In genomic region chr2:39064687-39065399, GRCm38 (mm10) we compare ENCODE assay signal across 7 mouse cellular contexts. TPM values are rescaled to one million over a fixed set of nuclear protein-coding genes. Genes with fewer than 3 reads are reported as not detected.
DNase-seq lines count a peak whose midpoint lies in the region; ATAC-seq lines count a peak whose summit lies in the region.

No protein-coding gene starts in this region.

- ATAC-seq in lung, embryonic 16.5 days (ENCODE audit: low read depth) = peak; percentile 81
- peak; percentile 92 for ATAC-seq in hindbrain, embryonic 16.5 days
- ATAC-seq in midbrain, embryonic 13.5 days = peak; percentile 48

- no peaks in the 10 kb centered on the region for H3K9me3 ChIP-seq in lung, embryonic 16.5 days (ENCODE audit: control insufficient read depth, low read length)
- H3K9me3 ChIP-seq in hindbrain, embryonic 16.5 days (ENCODE audit: control insufficient read depth, low read length) = no peaks in the 10 kb centered on the region
- no peaks in the 10 kb centered on the region for H3K9me3 ChIP-seq in midbrain, embryonic 13.5 days

- peaks cover 6% of the 10 kb centered on the region for H3K4me1 ChIP-seq in lung, embryonic 16.5 days (replicated peaks; ENCODE audit: control insufficient read depth, insufficient read depth, low read length)
- H3K4me1 ChIP-seq in hindbrain, embryonic 16.5 days (ENCODE audit: control insufficient read depth, insufficient read depth, low read depth, low read length) = peaks cover 7% of the 10 kb centered on the region
- H3K4me1 ChIP-seq in midbrain, embryonic 13.5 days (replicated peaks) = peaks cover 14% of the 10 kb centered on the region

- H3K4me2 ChIP-seq in lung, embryonic 16.5 days (ENCODE audit: low read depth, low read length) = peak overlapping the region; percentile 89
- H3K4me2 ChIP-seq in hindbrain, embryonic 16.5 days (ENCODE audit: low read length) = peak overlapping the region; percentile 79
- peak overlapping the region; percentile 87 for H3K4me2 ChIP-seq in midbrain, embryonic 13.5 days (replicated peaks)

- H3K9ac ChIP-seq in lung, embryonic 16.5 days (ENCODE audit: low read length) = peak overlapping the region; percentile 99
- H3K9ac ChIP-seq in hindbrain, embryonic 16.5 days (ENCODE audit: low read depth, low read length) = peak overlapping the region; percentile 89
- H3K9ac ChIP-seq in midbrain, embryonic 13.5 days (replicated peaks) = peak overlapping the region; percentile 96

- peaks cover 5% of the 10 kb centered on the region; the same call in 1 of the 2 replicates for H3K36me3 ChIP-seq in lung, embryonic 16.5 days (ENCODE audit: control insufficient read depth, insufficient read depth, low read length)
- peaks cover 6% of the 10 kb centered on the region for H3K36me3 ChIP-seq in hindbrain, embryonic 16.5 days (ENCODE audit: control insufficient read depth, insufficient read depth, low read length)
- peaks cover 22% of the 10 kb centered on the region for H3K36me3 ChIP-seq in midbrain, embryonic 13.5 days

- no peak for DNase-seq in lung, postnatal 10 days
- peak; percentile 35 for DNase-seq in embryo, embryonic 10.5 days (ENCODE audit: low spot score)
- no peak for DNase-seq in MN1 (ENCODE audit: low spot score)
- DNase-seq in adrenal gland, postnatal 25 days = no peak

- H3K27ac ChIP-seq in lung, embryonic 16.5 days (ENCODE audit: low read length) = peak overlapping the region; percentile 94
- peak overlapping the region; percentile 80 for H3K27ac ChIP-seq in hindbrain, embryonic 16.5 days (ENCODE audit: low read depth, low read length)
- peak overlapping the region; percentile 87 for H3K27ac ChIP-seq in midbrain, embryonic 13.5 days

- WGBS in lung, embryonic 16.5 days = 3% methylated on average over 21 of the region's 25 CpGs
- WGBS in hindbrain, embryonic 16.5 days = 5% methylated on average over 22 of the region's 25 CpGs
- 6% methylated on average over 25 of the region's 25 CpGs for WGBS in midbrain, embryonic 13.5 days

- no peaks in the 10 kb centered on the region for H3K27me3 ChIP-seq in lung, embryonic 16.5 days (ENCODE audit: control insufficient read depth, insufficient read depth, low read depth, low read length)
- no peaks in the 10 kb centered on the region for H3K27me3 ChIP-seq in hindbrain, embryonic 16.5 days (replicated peaks; ENCODE audit: control insufficient read depth, insufficient read depth, low read length)
- no peaks in the 10 kb centered on the region for H3K27me3 ChIP-seq in midbrain, embryonic 13.5 days

- peak overlapping the region; percentile 95 for H3K4me3 ChIP-seq in lung, embryonic 16.5 days (ENCODE audit: low read length)
- H3K4me3 ChIP-seq in hindbrain, embryonic 16.5 days (ENCODE audit: low read length) = peak overlapping the region; percentile 83
- peak overlapping the region; percentile 98 for H3K4me3 ChIP-seq in midbrain, embryonic 13.5 days (replicated peaks)

RNA-seq across cellular contexts. Expression of gene Golga1, which starts 0.5 kb away (rescaled TPM):
- polyA plus RNA-seq in lung, embryonic 16.5 days (2015; fragmentation: Nextera tagmentation; extraction: Ambion mirVana) = 26.1 and 27.1 TPM in 2 replicates
- 27.1 and 30.2 TPM in 2 replicates for polyA plus RNA-seq in hindbrain, embryonic 16.5 days (2015; fragmentation: Nextera tagmentation; extraction: Ambion mirVana)
- 36.1 and 38.5 TPM in 2 replicates for polyA plus RNA-seq in midbrain, embryonic 13.5 days (2015; fragmentation: Nextera tagmentation; extraction: Ambion mirVana)
- total RNA-seq in adrenal gland, postnatal 25 days (2021) = 32.8 and 38.5 TPM in 2 replicates

RNA-seq across cellular contexts. Expression of gene Rpl35, which starts 59.4 kb away (rescaled TPM):
- 827 and 930 TPM in 2 replicates for polyA plus RNA-seq in lung, embryonic 16.5 days (2015; fragmentation: Nextera tagmentation; extraction: Ambion mirVana)
- 497 and 554 TPM in 2 replicates for polyA plus RNA-seq in hindbrain, embryonic 16.5 days (2015; fragmentation: Nextera tagmentation; extraction: Ambion mirVana)
- 740 and 763 TPM in 2 replicates for polyA plus RNA-seq in midbrain, embryonic 13.5 days (2015; fragmentation: Nextera tagmentation; extraction: Ambion mirVana)
- total RNA-seq in adrenal gland, postnatal 25 days (2021) = 390 and 397 TPM in 2 replicates

RNA-seq across cellular contexts. Expression of gene Arpc5l, which starts 59.7 kb away (rescaled TPM):
- polyA plus RNA-seq in lung, embryonic 16.5 days (2015; fragmentation: Nextera tagmentation; extraction: Ambion mirVana) = 102 and 113 TPM in 2 replicates
- polyA plus RNA-seq in hindbrain, embryonic 16.5 days (2015; fragmentation: Nextera tagmentation; extraction: Ambion mirVana) = 140 and 152 TPM in 2 replicates
- 122 and 132 TPM in 2 replicates for polyA plus RNA-seq in midbrain, embryonic 13.5 days (2015; fragmentation: Nextera tagmentation; extraction: Ambion mirVana)
- total RNA-seq in adrenal gland, postnatal 25 days (2021) = 71.2 and 78.8 TPM in 2 replicates
